Mouse (Mus musculus) left cerebral cortex, adult 18-20 months (tissue): ENCODE measurements around the gene Cul3. TPM values are rescaled to one million over a fixed set of nuclear protein-coding genes. Genes with fewer than 3 reads are reported as not detected.

Experiments
- total RNA-seq, 2 experiments: library from RNA; stranded (reverse); gene quantifications; 2 replicates each; pipeline ENCODE4 v1.2.3; 2021

Cul3 gene
- total RNA-seq, 2 experiments from 2014 or later = 121 to 143 TPM

Other genes with a start within 250 kb of the Cul3 start
- under 1 TPM; 0.45 to 0.65 TPM for gene Fam124b, start 122.0 kb downstream of the Cul3 start, total RNA-seq
- gene Gm45261, start 121.0 kb upstream of the Cul3 start, total RNA-seq = not detected